Mouse (Mus musculus): ENCODE data around the gene Gm20388.

Gm20388 gene

DNA sequence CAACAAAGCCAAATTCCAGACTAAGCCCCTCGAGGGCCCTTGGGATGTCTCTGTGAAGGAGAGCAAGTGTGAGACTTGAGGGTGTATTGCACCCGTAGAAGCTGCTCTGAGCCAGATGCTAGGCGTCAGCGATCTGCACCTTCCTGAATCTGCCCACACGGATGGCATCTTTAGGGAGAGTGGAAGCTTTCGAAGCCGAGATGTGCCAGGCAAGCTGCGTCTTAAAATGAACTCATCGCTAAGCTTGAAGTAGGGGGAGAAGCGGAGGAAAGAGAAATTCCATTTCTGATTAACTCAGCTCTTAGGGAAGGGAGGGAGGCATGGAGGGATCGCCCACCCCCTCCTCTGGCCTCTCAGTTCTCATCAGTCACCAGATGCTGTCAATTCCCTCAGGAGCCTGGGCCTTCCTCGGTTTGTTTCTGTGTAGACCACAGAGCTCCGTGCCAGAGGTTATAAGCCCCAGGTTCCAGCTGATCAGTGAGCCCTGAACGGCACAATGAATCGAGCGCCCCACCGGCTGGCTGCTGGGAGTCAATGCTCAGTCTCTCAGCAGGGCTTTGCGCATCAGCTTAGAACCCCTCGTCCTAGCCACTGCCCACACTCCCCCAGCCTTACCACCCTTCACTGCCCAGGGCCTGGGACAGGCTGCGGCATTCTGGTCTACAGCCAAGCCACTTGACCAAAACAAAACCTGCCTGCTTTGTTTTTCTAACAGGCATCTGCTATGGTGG is 3818.6 kb downstream of the Gm20388 start:
- no peak for DNase-seq

DNA sequence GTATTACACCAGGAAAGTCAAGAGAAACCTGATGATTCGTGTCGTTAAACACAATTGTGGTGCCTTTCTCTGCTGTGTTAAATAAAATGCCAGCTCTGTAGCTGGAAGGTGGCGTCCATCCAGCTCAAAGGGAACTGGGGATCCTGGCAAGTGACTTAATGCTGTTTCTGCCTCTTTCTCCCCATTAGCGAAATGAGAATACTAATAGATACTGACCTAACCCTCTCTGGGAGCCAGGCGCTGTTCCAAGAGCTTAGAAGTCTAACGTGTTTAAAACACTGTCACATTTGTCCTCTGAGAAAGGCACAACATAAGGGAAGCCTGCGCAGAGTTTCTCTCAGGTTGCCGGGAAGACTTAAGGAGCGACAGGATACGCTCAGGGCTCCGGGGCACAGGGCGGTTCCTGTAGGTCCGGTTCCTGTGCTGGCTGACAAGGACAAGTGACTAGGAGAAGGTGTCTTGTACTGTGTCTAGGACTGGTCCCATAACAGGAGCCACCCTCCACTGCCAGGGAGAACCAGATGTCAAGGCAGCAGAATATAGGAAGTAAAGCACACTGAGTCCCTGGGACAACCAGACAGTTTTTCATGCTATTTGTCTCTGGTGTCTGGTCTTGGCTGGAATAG is 3819.3 kb downstream of the Gm20388 start:
- no peak for DNase-seq

- no peak for DNase-seq
These were observed 3821.7 kb downstream of the Gm20388 start for GRCm38 (mm10) chr8:123732332-123732731.

DNA sequence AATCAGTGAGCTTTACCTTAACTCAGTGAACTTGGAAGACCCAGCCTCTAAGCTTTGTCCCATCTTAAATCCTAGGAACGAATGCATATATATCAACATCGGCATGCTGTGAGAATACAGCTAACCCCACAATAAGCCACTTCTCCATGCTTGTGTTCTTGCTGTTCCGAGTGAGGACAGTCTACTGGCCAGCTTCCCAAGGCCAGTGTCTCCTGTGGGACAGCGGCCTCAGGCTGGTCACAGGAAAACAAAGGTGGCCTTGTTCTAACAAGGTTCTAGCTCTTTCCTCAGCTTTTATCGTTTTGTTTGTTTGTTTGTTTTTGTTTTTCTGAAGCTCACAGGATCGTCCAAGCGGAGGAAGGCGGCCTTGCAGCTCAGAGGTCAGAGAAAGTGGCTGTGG is 3823.8 kb downstream of the Gm20388 start:
- no peak for DNase-seq

DNA sequence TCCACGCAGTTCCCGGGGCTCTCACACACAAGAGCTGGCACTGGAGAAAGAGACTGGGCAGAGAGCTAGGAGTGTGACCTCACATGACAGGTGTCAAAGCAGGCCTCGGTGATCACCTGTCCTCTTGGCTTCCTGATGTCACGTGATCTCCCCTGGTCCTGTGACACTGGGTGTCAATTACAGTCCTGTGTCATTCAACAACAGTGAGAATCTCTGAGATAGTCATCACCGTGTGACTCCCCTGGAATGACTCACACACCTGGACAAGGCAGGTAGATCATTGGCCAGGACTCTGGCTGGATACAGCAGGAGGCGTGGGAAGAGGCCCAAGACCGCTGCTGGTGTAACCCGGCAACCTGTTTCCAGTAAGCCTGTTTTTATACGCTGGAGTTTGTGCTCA is 3826.3 kb downstream of the Gm20388 start:
- DNase-seq = no peak

DNA sequence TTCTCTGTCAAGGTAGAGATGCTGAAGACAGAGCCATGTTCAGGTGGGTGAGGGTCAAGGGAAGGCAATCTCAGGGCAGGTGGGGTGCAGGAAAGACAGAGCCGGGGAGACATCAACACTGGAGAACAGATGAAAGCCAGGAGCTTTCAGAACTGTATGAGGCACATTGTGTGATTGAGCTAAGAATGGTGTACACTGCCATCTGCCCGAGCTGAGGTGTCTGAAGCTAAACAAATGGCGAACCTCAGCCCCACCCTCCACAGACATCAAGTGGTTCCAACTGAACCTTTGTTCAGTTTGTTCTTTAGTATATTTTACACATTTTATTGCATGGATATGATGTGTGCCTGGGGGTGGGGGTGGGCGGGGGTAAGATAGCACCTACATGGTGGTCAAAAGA is 3829.6 kb downstream of the Gm20388 start:
- no peak for DNase-seq

DNA sequence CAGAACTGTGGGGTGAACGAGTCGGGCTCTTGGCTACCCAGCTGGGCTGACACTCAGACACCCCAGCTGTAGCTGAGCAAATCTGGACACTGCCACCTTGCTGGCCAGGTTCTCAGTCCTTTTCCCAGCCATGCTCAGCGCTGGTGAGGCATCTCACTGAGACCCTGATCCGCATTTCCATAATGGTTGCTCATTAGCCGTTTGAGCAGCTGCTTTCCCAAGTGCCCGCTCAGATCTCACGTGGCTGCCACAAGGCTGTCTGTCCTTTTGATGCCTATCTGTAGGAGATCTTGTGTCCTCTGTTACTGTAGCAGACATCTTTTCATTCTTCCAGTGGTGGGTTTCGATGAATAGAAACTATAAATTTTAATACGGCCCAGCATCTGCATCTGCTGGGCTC is 3830.6 kb downstream of the Gm20388 start:
- no peak for DNase-seq

GRCm38 (mm10) chr8:123746488-123746887 is 3835.8 kb downstream of the Gm20388 start:
- no peak for DNase-seq

- DNase-seq = no peak
These were observed 3837.1 kb downstream of the Gm20388 start for GRCm38 (mm10) chr8:123747772-123748171.

DNA sequence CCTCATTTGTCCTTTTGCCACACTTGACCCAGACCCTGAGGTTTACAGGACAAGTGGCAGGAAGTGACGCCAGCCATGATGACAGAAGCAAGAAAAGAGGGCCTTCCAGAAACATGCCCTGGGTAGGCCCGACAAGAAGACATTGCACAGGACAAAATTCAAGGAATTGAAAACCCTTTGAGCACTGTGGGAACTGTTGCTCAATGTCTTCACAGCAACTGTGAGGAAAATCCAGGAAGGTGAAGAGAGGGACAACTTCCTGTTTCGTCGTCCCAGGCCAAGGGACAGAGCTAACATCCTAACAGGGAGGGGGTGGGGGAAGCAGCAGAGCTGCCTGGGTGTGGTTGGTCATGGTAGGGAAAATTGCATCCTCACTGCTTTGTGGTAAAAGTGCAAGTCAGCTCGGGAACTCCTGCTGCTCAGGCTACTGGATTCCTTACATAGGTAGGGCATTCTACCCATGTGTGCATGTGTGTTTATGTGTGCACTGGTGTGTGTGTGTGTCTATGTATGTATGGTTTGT is 3839.6 kb downstream of the Gm20388 start:
- DNase-seq = no peak

DNA sequence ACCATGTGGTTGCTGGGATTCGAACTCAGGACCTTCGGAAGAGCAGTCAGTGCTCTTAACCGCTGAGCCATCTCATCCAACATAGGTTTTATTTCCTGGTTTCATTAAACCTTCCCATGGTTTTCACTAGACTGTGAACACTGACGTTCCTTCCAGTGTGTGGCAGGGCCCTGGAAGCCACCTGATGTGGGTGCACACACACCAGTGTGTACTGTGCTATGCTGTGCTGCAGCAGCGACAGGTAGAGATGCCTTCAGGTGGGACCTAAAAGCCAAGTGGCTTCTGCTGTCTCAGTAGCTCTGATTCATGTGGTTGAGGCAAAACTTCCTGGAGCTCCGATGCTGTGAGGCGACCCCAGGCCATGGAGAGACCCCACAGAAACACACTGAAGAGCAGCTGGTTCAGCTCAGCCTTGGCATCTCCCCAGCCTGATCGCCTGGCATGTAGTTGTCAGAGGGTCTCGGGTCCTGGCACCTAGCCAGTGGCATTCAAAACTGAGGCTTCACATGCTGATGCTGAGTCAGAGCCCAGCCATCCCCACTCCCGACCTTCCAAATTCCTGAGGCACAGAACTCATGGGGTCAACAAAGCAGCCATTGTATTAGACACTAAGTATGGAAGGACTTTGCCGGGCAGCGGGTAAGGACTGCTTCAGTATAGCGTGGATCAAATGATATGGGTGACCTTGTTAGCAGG is 3842.3 kb downstream of the Gm20388 start:
- no peak for DNase-seq

DNA sequence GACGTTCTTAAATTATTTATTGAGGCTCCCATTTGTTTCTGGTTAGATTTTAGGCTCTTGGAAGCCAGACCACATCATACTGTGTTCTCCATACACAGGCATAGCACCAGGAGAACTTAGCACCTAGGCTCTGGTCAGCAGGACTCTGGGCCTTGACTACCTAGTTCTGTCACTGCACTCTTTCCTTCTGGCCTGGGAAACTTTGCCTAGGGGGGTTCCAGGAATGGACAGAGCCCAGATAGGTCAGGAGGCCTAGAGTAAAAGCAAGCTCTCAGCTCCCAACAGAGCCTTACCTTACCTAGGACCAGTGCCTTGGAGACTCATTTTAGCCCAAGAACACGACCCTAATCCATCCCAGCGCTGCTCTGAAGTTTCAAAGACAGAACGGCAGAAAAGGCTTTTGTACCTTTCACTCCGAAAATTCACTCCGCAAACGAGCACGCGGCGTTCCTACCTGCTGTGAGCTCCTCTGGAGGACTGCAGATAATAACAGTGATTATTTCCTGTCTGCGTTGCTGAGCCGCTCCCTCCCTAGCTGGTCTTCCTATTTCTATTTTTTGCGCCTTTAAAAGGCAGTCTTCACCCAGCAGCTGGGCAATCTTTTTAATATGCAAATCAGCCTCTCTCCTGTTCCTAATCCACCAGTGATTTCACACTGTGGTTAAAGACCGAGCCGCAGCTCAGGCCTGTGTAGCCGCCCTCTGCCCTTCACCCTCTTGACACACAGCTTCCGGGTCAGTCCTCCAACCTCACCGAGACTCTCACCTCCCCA is 3843.1 kb downstream of the Gm20388 start:
- no peak for DNase-seq

- no peak for DNase-seq
These were observed 3844.1 kb downstream of the Gm20388 start for GRCm38 (mm10) chr8:123754538-123755431.

DNA sequence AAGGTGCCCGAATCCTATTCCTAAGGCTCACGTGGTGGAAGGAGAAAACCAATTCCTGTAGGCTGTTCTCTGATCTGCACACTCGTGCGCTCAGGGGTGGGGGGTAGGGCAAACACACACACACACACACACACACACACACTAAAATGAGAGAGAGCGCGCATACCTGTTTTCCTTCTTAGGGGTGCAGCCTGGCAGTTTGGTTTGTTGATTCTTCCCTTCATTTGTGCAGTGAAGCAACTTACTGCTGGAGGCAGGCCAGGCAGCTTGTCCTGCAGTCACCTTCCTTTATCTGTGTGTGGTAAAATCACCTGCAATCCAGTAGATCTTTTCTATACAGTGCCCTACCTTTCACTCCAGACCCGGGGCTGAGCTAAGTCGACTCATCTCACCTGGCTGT is 3846.3 kb downstream of the Gm20388 start:
- DNase-seq = no peak

DNA sequence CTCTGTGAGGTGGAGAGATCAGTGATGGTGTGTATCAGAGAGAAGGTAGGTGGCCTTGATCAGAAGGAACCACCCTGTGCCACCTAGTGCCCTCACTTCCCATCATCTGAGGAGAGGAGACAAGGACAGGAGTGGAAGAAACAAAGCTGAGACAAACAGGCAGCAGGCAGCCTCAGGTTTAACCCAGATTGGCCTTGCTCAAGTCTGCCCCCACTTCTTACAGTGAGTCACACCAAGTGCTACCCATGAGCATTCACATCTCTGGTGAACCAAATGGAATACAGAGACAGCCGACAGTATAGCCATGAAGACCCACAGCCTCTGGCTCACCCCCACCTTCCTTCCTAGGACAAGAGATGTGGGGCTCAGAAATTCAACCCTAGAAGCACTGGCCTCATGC is 3848.3 kb downstream of the Gm20388 start:
- no peak for DNase-seq

DNA sequence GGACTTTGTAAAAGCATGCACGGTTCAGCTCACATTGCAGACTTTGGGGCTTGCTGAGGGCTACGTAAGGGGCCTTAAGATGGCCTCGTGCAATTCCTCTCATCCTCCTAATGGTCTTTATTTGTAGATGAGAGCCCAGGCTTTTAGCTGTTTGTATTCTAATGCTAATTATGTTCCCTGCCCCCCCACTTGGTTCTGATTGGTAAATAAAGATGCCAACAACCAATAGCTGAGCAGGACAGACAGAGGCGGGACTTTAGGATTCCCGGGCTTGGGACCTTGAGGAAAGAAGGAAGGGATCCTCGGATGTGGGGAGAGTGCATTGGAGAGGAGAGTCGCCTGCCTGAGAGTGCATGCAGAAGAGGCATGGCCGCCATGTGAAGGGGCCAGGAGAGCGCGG is 3849.3 kb downstream of the Gm20388 start:
- DNase-seq = no peak

GRCm38 (mm10) chr8:123760579-123760978 is 3849.9 kb downstream of the Gm20388 start:
- no peak for DNase-seq

GRCm38 (mm10) chr8:123761266-123761882 is 3850.7 kb downstream of the Gm20388 start:
- DNase-seq = no peak

GRCm38 (mm10) chr8:123761883-123762270 is 3851.2 kb downstream of the Gm20388 start:
- no peak for DNase-seq

DNA sequence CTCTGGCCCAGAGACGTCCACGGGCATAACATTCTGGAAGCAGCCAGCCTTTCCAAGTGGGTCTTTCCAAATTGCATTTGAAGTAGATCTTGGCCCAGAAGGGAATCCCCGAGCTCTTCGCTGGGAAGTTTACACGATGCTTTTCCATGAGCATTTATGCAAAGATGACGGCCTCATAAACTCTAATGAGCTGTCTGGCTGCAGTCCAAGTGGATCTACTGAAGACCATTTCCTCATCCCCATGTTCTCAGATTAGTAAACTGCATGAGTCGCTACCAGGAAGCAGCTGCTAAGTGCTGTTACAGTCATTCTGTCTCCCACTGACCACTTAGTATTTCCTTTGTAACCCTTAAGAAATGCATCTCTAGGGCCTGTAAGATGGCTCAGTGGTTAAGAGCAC is 3852.7 kb downstream of the Gm20388 start:
- DNase-seq = no peak

DNA sequence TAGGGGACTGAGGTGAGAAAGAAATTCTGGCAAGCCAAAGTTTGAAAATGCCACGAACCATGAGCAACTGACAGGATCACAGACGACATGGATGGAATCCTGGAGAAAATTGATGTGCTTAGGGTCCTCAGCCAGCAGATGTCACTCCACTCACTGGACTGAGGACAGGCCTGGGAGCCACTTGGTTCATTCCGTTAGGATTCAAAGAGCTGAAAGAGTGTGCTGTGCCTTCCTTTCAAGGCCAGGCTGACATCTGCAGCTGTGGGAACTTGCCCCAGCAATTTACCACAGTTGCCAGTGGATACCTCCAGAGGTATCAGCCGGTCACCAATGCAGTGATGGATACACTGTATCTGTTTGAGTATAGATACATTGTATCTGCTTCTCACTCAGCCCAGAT is 3854.0 kb downstream of the Gm20388 start:
- no peak for DNase-seq

DNA sequence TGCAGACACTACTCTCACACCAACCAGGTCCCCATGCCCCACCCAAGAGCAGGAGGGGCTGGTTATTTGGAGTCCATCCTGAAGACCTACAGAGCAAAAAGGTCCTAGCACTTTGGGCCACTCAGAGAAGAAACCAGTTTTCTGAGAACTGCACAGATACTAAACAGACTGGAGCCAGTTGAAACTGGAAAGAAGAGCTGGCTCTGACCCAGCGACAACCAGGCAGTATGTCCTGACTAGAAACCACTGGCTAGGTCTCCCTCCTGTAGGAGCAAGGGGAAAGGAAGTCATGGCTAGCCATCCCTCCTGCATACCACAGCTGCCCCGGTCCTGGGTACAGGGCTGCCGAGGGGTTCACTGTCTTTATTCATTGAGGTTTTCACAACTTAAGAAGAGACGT is 3855.9 kb downstream of the Gm20388 start:
- no peak for DNase-seq

Data from B cell, adult 2 months (primary cell).